Mouse (Mus musculus) intestine, embryonic 16.5 days (tissue): ENCODE measurements around the gene Slc24a2. TPM values are rescaled to one million over a fixed set of nuclear protein-coding genes. Genes with fewer than 3 reads are reported as not detected.

Source experiments
- ATAC-seq: fragments of 200-750 bp; cut with Nextera tagmentation; 2 replicates; pipeline ENCODE4 v1.8.0; 2017; ENCODE audit warnings: moderate TSS enrichment, moderate library complexity
- H3K27ac ChIP-seq: fragments of 300-500 bp; sonication (generic); 2 replicates; pipeline ENCODE4 v1.5.1; 2014; ENCODE audit warnings: mild to moderate bottlenecking, low read length
- H3K27me3 ChIP-seq: fragments of 300-500 bp; sonication (generic); replicated peaks from 2 replicates; pipeline ENCODE4 v1.6.1; 2014; ENCODE audit warnings: low read length, control low read depth, mixed read lengths; ENCODE audit not compliant: control insufficient read depth, insufficient read depth
- H3K36me3 ChIP-seq: fragments of 300-500 bp; sonication (generic); 2 replicates; pipeline ENCODE4 v1.6.1; 2014; ENCODE audit warnings: low read length, control low read depth; ENCODE audit not compliant: control insufficient read depth, insufficient read depth
- H3K4me1 ChIP-seq: fragments of 300-500 bp; sonication (generic); 2 replicates; pipeline ENCODE4 v1.6.1; 2014; ENCODE audit warnings: low read length, control low read depth, mixed read lengths; ENCODE audit not compliant: control insufficient read depth, insufficient read depth
- H3K4me2 ChIP-seq: fragments of 300-500 bp; sonication (generic); 2 replicates; pipeline ENCODE4 v1.6.1; 2014; ENCODE audit warnings: low read depth, low read length, control low read depth
- H3K4me3 ChIP-seq: fragments of 300-500 bp; sonication (generic); 2 replicates; pipeline ENCODE4 v1.5.1; 2014; ENCODE audit warnings: mild to moderate bottlenecking, low read length
- H3K9ac ChIP-seq: fragments of 300-500 bp; sonication (generic); 2 replicates; pipeline ENCODE4 v1.6.1; 2014; ENCODE audit warnings: low read depth, low read length
- H3K9me3 ChIP-seq: fragments of 300-500 bp; sonication (generic); 2 replicates; pipeline ENCODE4 v1.6.1; 2016; ENCODE audit warnings: low read length, control low read depth; ENCODE audit not compliant: control insufficient read depth
- WGBS: fragments of 180-500 bp; shearing (Covaris S2); extraction: QIAGEN DNeasy Blood & Tissue Kit; methylation state at CpG from one replicate; pipeline ENCODE4 v1.1.7; 2014; 5-methylcytosine and 5-hydroxymethylcytosine counted together
- polyA plus RNA-seq: library from polyadenylated mRNA; unstranded; fragments of >200 nt; fragmentation: Nextera tagmentation; extraction: Ambion mirVana; gene quantifications from 2 replicates; pipeline ENCODE4 v1.2.1, GENCODE M21; 2015

Gene Slc24a2
- polyA plus RNA-seq, 1 experiment from 2014 or later: 0.01 TPM

DNA sequence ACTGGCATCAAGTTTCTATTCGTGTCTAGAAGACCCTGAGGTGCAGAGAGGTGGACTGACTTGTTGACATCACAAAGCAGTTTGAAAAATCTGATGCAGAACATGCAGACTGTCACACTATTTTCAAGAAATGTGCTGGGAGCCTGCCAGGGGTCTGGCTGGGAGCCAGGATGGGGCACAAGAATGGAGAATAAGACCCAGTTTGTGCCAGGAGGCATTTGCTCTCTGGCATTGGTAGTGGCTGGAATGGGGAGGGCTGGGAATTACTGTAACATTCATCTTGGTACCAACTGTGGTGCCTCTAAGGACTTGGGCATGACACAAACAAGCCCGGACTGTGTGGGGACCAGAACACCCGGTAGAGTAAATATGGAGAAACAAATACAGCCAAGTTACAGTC, 89.4 kb downstream of the Slc24a2 start:
- Histone ChIP-seq H3K36me3 (no peaks in the 10 kb centered on the region), H3K27ac (no peak overlapping the region), H3K4me1 (no peaks in the 10 kb centered on the region), H3K4me2 (no peak overlapping the region), H3K9ac (no peak overlapping the region), H3K4me3 (no peak overlapping the region), H3K27me3 (no peaks in the 10 kb centered on the region), H3K9me3 (no peaks in the 10 kb centered on the region)
- ATAC-seq: no peak
- 69% methylated on average over 3 of the region's 3 CpGs for WGBS

GRCm38 (mm10) chr4:87132525-87132924, 97.8 kb downstream of the Slc24a2 start:
- no peaks in the 10 kb centered on the region for H3K36me3 ChIP-seq
- H3K9ac ChIP-seq: no peak overlapping the region
- H3K9me3 ChIP-seq: no peaks in the 10 kb centered on the region
- H3K27ac ChIP-seq: no peak overlapping the region
- WGBS: 78% methylated on average over 5 of the region's 5 CpGs
- H3K4me1 ChIP-seq: no peaks in the 10 kb centered on the region
- H3K4me2 ChIP-seq: no peak overlapping the region
- no peaks in the 10 kb centered on the region for H3K27me3 ChIP-seq
- H3K4me3 ChIP-seq: no peak overlapping the region
- no peak for ATAC-seq

DNA sequence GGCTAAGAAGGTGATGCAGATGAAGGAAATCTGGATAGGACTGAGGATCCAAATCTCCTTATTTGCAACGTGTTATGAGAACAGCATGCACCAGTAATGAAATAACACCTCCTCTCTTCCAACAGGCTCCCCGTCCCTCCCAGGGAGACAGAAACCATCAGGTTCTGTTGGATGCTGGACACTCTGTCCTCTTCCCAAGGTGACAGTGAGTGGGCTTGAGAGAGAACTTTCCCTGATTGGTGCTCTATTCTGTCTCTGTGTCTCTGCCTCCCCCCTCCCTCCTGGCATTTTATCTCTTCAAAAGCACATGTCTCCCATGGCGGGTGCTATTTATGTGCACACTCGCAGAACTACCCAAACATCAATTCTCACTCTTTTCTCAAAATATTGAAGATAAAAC, 103.5 kb downstream of the Slc24a2 start:
- Histone ChIP-seq H3K4me3 (no peak overlapping the region), H3K9me3 (no peaks in the 10 kb centered on the region), H3K27ac (no peak overlapping the region), H3K36me3 (no peaks in the 10 kb centered on the region), H3K27me3 (no peaks in the 10 kb centered on the region), H3K4me2 (no peak overlapping the region), H3K9ac (no peak overlapping the region), H3K4me1 (no peaks in the 10 kb centered on the region)
- ATAC-seq: no peak
- WGBS: 70% methylated on average over 4 of the region's 4 CpGs

- ATAC-seq: no peak
- H3K27me3 ChIP-seq: no peaks in the 10 kb centered on the region
- no peaks in the 10 kb centered on the region for H3K9me3 ChIP-seq
- no peaks in the 10 kb centered on the region for H3K36me3 ChIP-seq
- H3K9ac ChIP-seq: no peak overlapping the region
- no peak overlapping the region for H3K4me2 ChIP-seq
- WGBS: 43% methylated on average over 4 of the region's 4 CpGs
- no peaks in the 10 kb centered on the region for H3K4me1 ChIP-seq
- H3K4me3 ChIP-seq: no peak overlapping the region
- H3K27ac ChIP-seq: no peak overlapping the region
Measured at GRCm38 (mm10) chr4:87119758-87120157, 110.5 kb downstream of the Slc24a2 start.

GRCm38 (mm10) chr4:87115726-87116125, 114.6 kb downstream of the Slc24a2 start:
- no peak for ATAC-seq
- H3K4me2 ChIP-seq: no peak overlapping the region
- H3K4me1 ChIP-seq: no peaks in the 10 kb centered on the region
- H3K4me3 ChIP-seq: no peak overlapping the region
- no peaks in the 10 kb centered on the region for H3K36me3 ChIP-seq
- WGBS: 61% methylated on average over 4 of the region's 4 CpGs
- H3K27ac ChIP-seq: no peak overlapping the region
- no peaks in the 10 kb centered on the region for H3K9me3 ChIP-seq
- no peaks in the 10 kb centered on the region for H3K27me3 ChIP-seq
- H3K9ac ChIP-seq: no peak overlapping the region

GRCm38 (mm10) chr4:87109331-87110059, 120.8 kb downstream of the Slc24a2 start:
- H3K36me3 ChIP-seq: no peaks in the 10 kb centered on the region
- 87% methylated on average over 8 of the region's 8 CpGs for WGBS

GRCm38 (mm10) chr4:87100936-87101335, 129.3 kb downstream of the Slc24a2 start:
- H3K4me1 ChIP-seq: no peaks in the 10 kb centered on the region
- H3K4me3 ChIP-seq: no peak overlapping the region
- 74% methylated on average over 5 of the region's 5 CpGs for WGBS
- no peak overlapping the region for H3K27ac ChIP-seq
- H3K27me3 ChIP-seq: no peaks in the 10 kb centered on the region
- no peaks in the 10 kb centered on the region for H3K9me3 ChIP-seq
- H3K9ac ChIP-seq: no peak overlapping the region
- H3K4me2 ChIP-seq: no peak overlapping the region
- no peaks in the 10 kb centered on the region for H3K36me3 ChIP-seq
- ATAC-seq: no peak

More at GRCm38 (mm10) chr4:87109331-87110059, 120.8 kb downstream of the Slc24a2 start:
- Histone ChIP-seq H3K27ac (no peak overlapping the region), H3K27me3 (no peaks in the 10 kb centered on the region), H3K9me3 (no peaks in the 10 kb centered on the region), H3K9ac (no peak overlapping the region), H3K4me1 (no peaks in the 10 kb centered on the region), H3K4me2 (no peak overlapping the region), H3K4me3 (no peak overlapping the region)
- ATAC-seq: no peak

- no peaks in the 10 kb centered on the region for H3K27me3 ChIP-seq
- H3K4me1 ChIP-seq: no peaks in the 10 kb centered on the region
- H3K36me3 ChIP-seq: no peaks in the 10 kb centered on the region
- 78% methylated on average over 5 of the region's 5 CpGs for whole genome bisulfite sequencing
- no peak overlapping the region for H3K27ac ChIP-seq
- ATAC-seq: no peak
- no peak overlapping the region for H3K4me3 ChIP-seq
- no peak overlapping the region for H3K9ac ChIP-seq
- no peaks in the 10 kb centered on the region for H3K9me3 ChIP-seq
- no peak overlapping the region for H3K4me2 ChIP-seq
Measured at GRCm38 (mm10) chr4:87096186-87096585, 134.1 kb downstream of the Slc24a2 start.

- Histone ChIP-seq H3K4me3 (no peak overlapping the region), H3K9me3 (no peaks in the 10 kb centered on the region), H3K9ac (no peak overlapping the region), H3K4me1 (no peaks in the 10 kb centered on the region), H3K27me3 (no peaks in the 10 kb centered on the region), H3K27ac (no peak overlapping the region), H3K36me3 (no peaks in the 10 kb centered on the region), H3K4me2 (no peak overlapping the region)
- WGBS: 82% methylated on average over 3 of the region's 3 CpGs
- ATAC-seq: no peak
Measured at GRCm38 (mm10) chr4:87093612-87094011, 136.7 kb downstream of the Slc24a2 start.

- ATAC-seq: no peak
- Histone ChIP-seq H3K9me3 (no peaks in the 10 kb centered on the region), H3K9ac (no peak overlapping the region)
Measured at GRCm38 (mm10) chr4:87090841-87091240, 139.4 kb downstream of the Slc24a2 start.

More at GRCm38 (mm10) chr4:87090841-87091240, 139.4 kb downstream of the Slc24a2 start:
- H3K27me3 ChIP-seq: no peaks in the 10 kb centered on the region
- no peaks in the 10 kb centered on the region for H3K4me1 ChIP-seq
- H3K36me3 ChIP-seq: no peaks in the 10 kb centered on the region
- no peak overlapping the region for H3K4me3 ChIP-seq
- H3K4me2 ChIP-seq: no peak overlapping the region
- H3K27ac ChIP-seq: no peak overlapping the region
